16 mouse cellular contexts compared by ENCODE assay signal in genomic region chr17:14225982-14226652, GRCm38 (mm10). TPM values are rescaled to one million over a fixed set of nuclear protein-coding genes. Genes with fewer than 3 reads are reported as not detected.
"Had no signal": no experiment of that assay in that cellular context is flagged by ENCODE, and none has a peak within 500 bp of the region (broad histone marks: within the 10 kb centered on the region; RNA-seq: fewer than 3 reads in every experiment).

No protein-coding gene starts in this region.

- H3K27ac ChIP-seq: kidney, embryonic 15.5 days; limb, embryonic 10.5 days; liver, embryonic 15.5 days; neural tube, embryonic 13.5 days had no signal

- DNase-seq: kidney, adult 2 months; kidney, postnatal 14 days; lung, adult 2 months; lung, postnatal 36 days; right cerebral cortex, postnatal 14 days; thymus, adult 2 months; thymus, postnatal 25 days had no signal

- ATAC-seq: inflammation-experienced regulatory T-cells, adult 6 months; lung, postnatal 0 days had no signal

- H3K4me3 ChIP-seq: kidney, embryonic 15.5 days; limb, embryonic 10.5 days; liver, embryonic 15.5 days; neural tube, embryonic 13.5 days had no signal

- H3K4me1 ChIP-seq: liver, embryonic 15.5 days had no signal

- H3K36me3 ChIP-seq: kidney, embryonic 15.5 days; limb, embryonic 10.5 days; liver, embryonic 15.5 days; neural tube, embryonic 13.5 days had no signal

- H3K9me3 ChIP-seq: kidney, embryonic 15.5 days; limb, embryonic 10.5 days; liver, embryonic 15.5 days; neural tube, embryonic 13.5 days had no signal

- H3K4me2 ChIP-seq: kidney, embryonic 15.5 days; liver, embryonic 11.5 days; liver, embryonic 15.5 days; neural tube, embryonic 13.5 days had no signal

- H3K27me3 ChIP-seq: liver, embryonic 15.5 days; neural tube, embryonic 13.5 days had no signal

- H3K9ac ChIP-seq: kidney, embryonic 15.5 days; liver, embryonic 15.5 days; neural tube, embryonic 13.5 days had no signal

RNA-seq across cellular contexts. Expression of gene Dact2, which starts 22.0 kb away (rescaled TPM):
- total RNA-seq: megakaryocyte progenitor cell, adult 5-6 weeks; monocyte, adult 5-6 weeks had no signal

RNA-seq across cellular contexts. Expression of gene Smoc2, which starts 53.2 kb away (rescaled TPM):
- total RNA-seq: megakaryocyte progenitor cell, adult 5-6 weeks had no signal
